Mouse (Mus musculus) urinary bladder, postnatal 25 days (tissue): ENCODE measurements around the gene Hbq1b.

Source experiments
- DNase-seq: peaks from one replicate; pipeline ENCODE4 v3.0.0; 2022; ENCODE audit warnings: low spot score

Gene Hbq1b

GRCm38 (mm10) chr11:32286695-32287492, at the start of gene Hbq1b:
Gene Hbq1b, plus strand, starts transcription at chr11:32286965.
- peak; percentile 65 for DNase-seq

DNA sequence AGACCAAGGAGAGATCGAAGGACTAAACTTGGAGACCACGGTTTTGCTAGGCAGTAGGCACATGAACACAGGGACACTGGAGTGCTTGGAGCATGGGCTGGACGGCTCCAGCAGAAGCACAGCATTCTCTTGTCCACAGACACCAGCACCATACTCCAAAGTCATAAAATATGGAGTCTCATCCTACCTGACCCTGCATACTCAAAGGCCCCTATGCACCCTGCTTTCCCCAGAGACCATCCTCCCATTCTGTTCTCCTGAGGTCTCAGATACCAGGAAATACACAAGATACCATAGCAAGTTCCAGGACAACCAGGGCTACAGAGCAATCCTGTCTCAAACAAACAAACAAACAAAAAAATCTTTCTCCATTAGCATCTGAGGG, 49.4 kb upstream of the Hbq1b start:
- DNase-seq: no peak

- DNase-seq: peak; percentile 63
Observed at GRCm38 (mm10) chr11:32238093-32238860, 48.5 kb upstream of the Hbq1b start.

GRCm38 (mm10) chr11:32241391-32241790, 45.4 kb upstream of the Hbq1b start:
- no peak for DNase-seq

DNA sequence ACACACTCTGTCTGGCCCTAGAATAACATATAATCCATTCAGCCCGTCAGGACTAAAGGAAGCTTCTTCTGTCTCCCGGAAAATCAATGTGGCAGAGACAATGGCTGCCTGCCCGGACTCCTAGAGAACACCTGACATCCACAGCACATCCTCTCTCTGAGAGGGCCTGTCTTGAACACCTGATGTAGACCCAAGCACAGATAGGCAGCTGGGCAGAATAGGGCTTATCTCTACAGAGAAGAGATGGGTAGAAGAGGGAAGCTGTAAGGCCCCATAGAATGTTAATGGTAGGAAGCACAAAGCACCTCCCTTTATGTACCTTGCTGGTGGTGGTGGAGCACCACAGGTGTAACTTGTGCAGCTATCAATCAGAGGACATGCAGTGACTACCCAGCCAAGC, 44.6 kb upstream of the Hbq1b start:
- no peak for DNase-seq

DNA sequence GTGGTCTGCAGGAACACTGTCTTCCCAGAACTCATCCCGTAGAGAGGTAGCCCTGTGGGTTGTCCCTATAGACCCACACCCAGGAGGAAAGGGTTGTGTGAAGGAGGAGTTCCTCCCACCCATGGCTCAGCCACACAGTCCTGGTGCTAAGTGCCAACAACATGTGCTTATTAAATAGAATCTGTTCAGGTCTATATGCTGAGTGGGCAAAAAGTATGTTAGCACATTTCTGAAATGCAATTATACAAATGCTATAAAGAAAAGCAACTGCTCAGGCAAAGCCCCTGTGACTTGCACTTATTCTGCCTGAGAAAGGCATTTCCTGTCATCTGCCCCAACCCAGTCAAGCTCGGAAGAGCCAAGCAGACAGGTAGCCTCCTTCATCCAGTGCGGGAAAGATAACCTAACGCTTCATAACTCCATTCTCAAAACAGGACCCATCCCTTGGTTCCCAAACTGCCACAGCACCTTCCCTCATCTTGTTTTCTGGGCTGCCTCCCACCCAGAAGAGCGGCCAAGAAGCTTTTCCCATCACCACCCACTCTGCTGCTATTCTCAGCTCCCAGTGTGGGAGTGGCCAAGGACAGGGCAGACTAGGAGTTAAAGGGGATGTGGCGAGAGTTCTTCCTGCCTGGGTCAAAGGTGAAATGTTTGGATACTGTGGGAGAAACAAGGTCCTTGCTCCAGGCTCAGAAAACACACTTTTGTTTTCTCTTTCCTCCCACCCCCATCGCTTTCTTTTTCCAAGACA, 43.4 kb upstream of the Hbq1b start:
- DNase-seq: no peak

DNA sequence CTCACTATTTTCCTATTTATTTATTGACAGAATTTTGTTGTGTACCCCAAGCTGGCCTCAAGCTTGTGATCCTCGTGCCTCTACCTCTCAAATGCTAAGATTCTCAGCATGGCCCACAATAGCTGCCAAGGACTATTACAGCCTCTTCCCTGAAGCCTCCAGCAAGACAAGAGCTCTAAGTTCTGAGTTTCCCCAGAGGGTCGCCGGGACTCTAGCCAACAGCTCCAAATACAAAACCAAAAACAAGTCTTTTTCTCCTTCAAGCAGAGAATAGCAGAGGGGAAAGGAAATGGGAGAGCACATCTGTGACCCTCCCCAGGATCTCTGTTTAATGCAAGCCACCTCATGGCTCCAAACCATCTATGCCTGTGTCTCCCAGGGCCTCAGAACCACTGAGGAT, 42.7 kb upstream of the Hbq1b start:
- no peak for DNase-seq

GRCm38 (mm10) chr11:32244617-32245016, 42.1 kb upstream of the Hbq1b start:
- DNase-seq: no peak

DNA sequence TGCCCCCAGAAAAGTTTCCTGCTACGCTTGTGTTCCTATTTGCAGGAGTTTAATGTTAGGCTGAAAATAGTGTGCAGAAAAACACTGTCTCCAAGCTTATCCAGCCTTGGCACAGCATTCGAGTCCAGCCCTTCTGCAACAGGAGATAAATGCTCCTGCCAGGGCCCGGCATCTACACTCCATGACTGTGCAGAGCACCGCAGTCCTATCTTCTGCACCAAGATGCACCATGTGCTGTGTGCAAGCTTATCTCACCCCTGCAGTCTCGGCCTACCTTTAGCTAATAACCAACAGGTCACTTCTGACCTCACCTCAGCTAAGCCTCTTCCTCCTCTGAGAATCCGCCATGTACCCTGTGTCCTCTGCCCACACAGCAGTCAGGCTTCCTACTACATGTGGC, 41.2 kb upstream of the Hbq1b start:
- DNase-seq: no peak

DNA sequence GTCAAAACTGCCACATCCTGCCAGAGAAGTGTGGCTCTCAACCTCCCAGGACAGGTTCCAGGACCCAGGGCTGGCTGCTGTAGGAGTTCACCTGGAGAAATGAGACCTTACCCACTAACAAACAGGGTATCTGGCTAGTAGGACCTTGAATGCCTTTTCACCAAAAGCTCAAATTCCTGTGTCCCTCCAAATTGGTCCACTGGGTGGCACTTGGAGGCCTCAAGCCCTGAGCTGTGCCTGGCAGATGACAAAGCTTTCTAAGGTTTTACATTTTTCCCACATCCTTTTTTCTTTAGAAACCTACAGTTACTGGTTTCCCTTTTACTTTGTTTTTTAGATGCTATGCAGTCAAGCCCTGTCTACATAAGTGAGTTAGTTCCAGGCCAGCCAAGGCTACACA, 39.7 kb upstream of the Hbq1b start:
- DNase-seq: no peak

DNA sequence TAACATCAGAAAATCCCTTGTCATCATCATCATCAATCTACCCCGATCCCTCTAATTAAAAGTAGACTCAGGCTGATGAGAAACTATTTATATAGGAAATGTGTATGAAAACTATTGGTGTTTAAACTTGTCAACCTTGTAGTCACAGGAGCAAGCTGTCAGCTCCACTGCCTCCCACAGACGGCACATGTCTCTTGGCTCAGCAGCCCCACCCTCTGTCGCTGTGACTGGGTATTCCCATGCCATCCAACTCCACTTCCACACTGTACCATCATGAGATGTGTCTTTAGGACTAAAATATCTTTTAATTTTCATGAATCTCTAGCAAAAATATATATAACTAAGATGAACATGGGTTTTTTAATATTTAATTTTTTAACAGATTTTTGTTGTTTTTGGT, 38.4 kb upstream of the Hbq1b start:
- no peak for DNase-seq

GRCm38 (mm10) chr11:32250880-32251763, 35.6 kb upstream of the Hbq1b start:
- DNase-seq: no peak

DNA sequence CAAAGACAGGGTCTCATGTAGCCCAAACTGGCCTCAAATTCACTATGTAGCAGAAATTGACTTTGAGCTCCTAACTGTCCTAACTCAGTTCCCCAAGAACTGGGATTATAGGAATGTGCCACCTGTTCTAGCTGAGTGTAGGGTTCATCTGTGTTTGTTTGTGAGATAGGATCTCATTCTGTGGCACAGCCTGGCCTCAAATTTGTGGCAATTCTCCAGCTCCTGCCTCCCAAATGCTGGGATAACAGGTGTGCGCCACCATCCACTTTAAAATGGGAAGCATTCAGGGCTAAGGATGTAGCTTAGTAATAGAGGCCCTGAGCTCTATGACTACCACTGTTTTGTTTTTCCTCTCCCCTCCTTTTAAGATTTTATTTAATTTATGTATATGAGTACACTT, 33.6 kb upstream of the Hbq1b start:
- no peak for DNase-seq

- no peak for DNase-seq
Observed at GRCm38 (mm10) chr11:32256146-32256545, 30.6 kb upstream of the Hbq1b start.

DNA sequence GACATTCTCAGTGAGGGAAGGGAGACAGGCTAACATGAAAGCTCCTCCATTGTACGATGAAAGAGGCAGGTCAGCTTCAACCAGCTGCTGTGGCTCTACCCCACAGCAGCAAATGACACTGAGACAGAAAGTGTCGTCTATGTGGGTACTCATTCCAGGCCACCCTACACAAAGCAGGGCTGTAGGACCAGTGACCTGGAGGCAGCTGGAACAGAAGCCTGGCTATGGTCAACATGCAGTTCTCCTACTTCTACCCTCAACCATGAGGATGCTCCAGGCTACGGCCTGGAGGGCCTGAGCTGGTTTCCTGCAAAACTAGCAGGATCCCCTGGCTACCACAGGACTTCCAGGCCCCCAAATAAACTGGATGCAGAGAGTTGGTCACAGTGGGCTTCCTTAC, 30.2 kb upstream of the Hbq1b start:
- DNase-seq: no peak

GRCm38 (mm10) chr11:32262674-32263415, 23.9 kb upstream of the Hbq1b start:
- no peak for DNase-seq

GRCm38 (mm10) chr11:32265117-32265738, 21.5 kb upstream of the Hbq1b start:
- DNase-seq: no peak

DNA sequence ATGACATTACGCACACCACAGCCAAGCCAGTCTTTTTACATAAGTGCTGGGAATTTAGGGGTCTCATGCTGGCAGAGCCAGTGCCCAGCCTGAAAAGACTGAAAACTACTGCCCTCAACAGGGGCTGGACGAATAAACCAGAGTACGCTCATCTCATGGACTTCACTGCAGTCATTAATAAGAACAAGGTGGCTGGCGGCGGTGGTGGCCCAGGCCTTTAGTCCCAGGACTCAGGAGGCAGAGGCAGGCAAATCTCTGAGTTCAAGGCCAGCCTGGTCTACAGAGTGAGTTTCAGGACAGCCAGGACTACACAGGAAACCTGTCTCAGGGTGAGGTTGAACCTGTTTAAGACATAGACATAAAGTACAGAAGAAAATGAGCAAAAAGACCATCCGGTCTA, 20.6 kb upstream of the Hbq1b start:
- no peak for DNase-seq

DNA sequence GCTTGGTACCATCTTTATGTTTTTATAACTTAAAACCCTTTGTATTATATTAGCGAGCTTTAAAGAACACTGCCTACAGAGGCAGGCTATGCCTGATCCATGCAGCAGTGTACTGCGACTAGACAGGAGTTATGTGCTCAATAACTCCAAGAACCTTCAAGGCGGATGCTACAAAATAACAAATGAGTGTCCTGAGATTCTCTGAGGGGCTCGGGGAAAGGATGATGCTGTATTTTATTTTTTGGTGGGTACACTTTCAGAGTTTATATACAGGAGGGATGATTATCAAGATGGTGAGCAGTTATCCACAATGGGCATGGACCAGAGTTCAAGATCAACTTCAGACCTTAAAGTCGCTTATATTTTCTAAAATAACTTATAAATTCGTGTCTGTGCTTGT, 20.0 kb upstream of the Hbq1b start:
- no peak for DNase-seq

DNA sequence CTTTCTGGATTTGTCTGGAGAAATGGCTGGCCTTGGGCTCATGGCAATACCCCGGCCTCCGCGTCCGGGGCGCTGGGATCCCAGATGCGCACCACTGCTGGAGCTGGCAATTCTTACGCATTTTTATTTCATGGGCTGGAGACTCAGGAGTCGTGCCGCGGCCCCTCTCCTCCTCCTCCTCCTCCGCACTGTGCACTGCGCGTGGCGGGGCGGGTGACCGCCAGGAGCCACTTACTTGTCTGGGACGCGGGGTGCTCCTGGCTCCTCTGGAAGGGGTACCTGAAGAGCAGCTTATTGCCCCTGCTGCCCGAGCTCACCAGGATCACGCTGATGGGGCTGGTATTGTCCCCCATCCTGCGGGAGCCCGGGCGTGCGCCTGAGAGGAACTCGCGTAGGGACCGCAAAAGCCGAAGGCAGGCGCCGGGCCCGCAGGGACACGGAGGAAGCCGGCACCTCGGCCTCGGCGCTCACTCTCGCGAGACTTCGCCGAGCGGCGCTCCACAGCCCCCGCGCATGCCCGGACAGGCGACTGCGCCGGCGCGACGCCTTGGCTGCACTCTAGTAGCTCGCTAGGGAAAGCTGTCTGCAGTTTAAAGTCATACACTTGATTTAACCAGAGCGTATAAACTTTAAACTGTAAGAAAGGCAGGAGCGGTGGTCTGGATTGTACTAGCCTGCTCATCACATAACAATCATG, 19.4 kb upstream of the Hbq1b start, which contains the start of gene Nprl3:
TSS of gene Nprl3 (minus strand) at position 520 of the 697 bp plus-strand sequence.
- peak; percentile 95 for DNase-seq
